Mouse (Mus musculus) pancreas, adult 10 weeks (tissue): ENCODE measurements around the gene Chst11. TPM values are rescaled to one million over a fixed set of nuclear protein-coding genes. Genes with fewer than 3 reads are reported as not detected.

Experiments used
- polyA plus RNA-seq: library from polyadenylated mRNA; stranded (reverse); fragments of 350-450 nt; fragmentation: Illumina TruSeq; extraction: RNeasy Lipid Tissue Mini Kit (QIAGEN cat#74804); gene quantifications from one replicate; pipeline ENCODE4 v1.2.3, GENCODE M21; 2015; ENCODE audit warnings: low read depth, low replicate concordance; ENCODE audit not compliant: insufficient read depth

Gene Chst11
- polyA plus RNA-seq = 3.4 TPM

DNA sequence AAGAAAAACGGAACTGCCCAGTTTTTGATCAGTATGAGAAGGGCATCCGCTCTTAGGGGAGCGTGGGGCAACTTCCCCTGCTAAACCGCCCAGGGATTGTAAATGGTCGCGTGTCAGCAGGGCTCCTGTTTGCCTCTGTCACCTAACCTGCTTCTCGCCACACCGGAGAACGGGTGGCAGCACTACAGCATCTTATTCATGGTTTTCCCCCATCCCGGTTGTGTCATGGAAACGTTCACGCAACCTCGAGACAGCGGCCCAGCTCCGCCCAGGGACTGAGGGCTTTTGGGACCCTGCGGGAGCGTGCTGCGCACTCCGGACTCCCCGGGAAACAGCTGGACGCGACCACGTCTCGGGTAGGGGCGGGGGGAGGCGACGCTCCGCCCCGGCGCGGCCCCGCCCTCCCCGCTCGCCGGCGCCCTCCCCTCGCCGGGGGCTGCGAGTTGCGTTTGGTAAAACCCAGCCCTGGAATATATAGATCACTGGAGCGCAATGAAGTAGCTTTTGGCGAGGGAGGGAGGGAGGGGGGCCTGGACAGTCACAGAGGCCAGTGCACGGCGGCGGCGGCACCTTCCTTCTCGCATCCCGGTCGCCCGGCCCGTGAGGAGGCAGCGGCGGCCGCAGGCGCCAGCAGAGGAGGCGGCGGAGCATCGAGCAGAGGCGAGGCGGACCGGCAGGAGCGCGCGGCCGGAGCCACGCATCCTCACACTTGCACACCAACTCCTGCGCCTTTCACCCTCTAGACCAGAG lies at the start of gene Chst11:
Chst11 (plus strand) TSS at position 549 of the 750 bp plus-strand sequence.

Other genes starting within 250 kb of the Chst11 start
- gene Nfyb, start 221.4 kb upstream of the Chst11 start, polyA plus RNA-seq = 7.1 TPM
- 8.4 TPM for gene Txnrd1, start 151.5 kb upstream of the Chst11 start, polyA plus RNA-seq
- not detected for gene Eid3, start 118.9 kb upstream of the Chst11 start, polyA plus RNA-seq